Mouse (Mus musculus) CH12.LX (cell line): ENCODE data around the gene Tmem191c. TPM values are rescaled to one million over a fixed set of nuclear protein-coding genes. Genes with fewer than 3 reads are reported as not detected.

Source experiments
- DNase-seq: peaks from one replicate; pipeline ENCODE4 v3.0.0-alpha.2; 2013; ENCODE audit errors: extremely low read depth
- H3K27ac ChIP-seq: 2 replicates; pipeline ENCODE4 v1.5.1; 2012; ENCODE audit warnings: low read depth, mild to moderate bottlenecking, control low read depth, moderate library complexity; ENCODE audit not compliant: insufficient read depth
- H3K27me3 ChIP-seq: replicated peaks from 2 replicates; pipeline ENCODE3; 2012; ENCODE audit warnings: inconsistent platforms
- H3K36me3 ChIP-seq, 2 experiments: replicated peaks in 1 of 2; 2 replicates each; pipeline versions ENCODE3 to v1.6.1; 2012; ENCODE audit warnings: inconsistent platforms in 1 of 2, low read length in 1 of 2, mild to moderate bottlenecking in 1 of 2, mixed read lengths in 1 of 2, moderate library complexity in 1 of 2; ENCODE audit not compliant: control insufficient read depth in 1 of 2, insufficient read depth in 1 of 2
- H3K4me1 ChIP-seq, 2 experiments: 2 replicates each; pipeline ENCODE4 v1.6.1; 2012; ENCODE audit warnings: inconsistent platforms in 1 of 2, moderate library complexity in 1 of 2; ENCODE audit not compliant: insufficient read depth in 2 of 2, control insufficient read depth in 1 of 2
- H3K4me2 ChIP-seq: 2 replicates; pipeline ENCODE4 v1.6.1; 2012; ENCODE audit warnings: low read depth, mild to moderate bottlenecking, control low read depth; ENCODE audit not compliant: poor library complexity, insufficient read depth, severe bottlenecking
- H3K4me3 ChIP-seq, 3 experiments: fragments of 150-350 bp in 1 of 3; sonication (generic) in 1 of 3; replicated peaks in 1 of 3; 2 replicates each; pipeline versions ENCODE3 to v1.5.1; 2011 to 2012; ENCODE audit warnings: low read depth in 2 of 3, low read length in 2 of 3, mild to moderate bottlenecking in 2 of 3, moderate library complexity in 2 of 3, control low read depth in 1 of 3, improper control_type of control experiment in 1 of 3, inconsistent platforms in 1 of 3, mixed read lengths in 1 of 3; ENCODE audit not compliant: poor library complexity in 1 of 3
- H3K79me2 ChIP-seq: replicated peaks from 2 replicates; pipeline ENCODE4 v1.6.1; 2012; ENCODE audit warnings: mild to moderate bottlenecking, moderate library complexity; ENCODE audit not compliant: control insufficient read depth, poor library complexity, insufficient read depth, severe bottlenecking; ENCODE audit errors: extremely low read depth
- H3K9ac ChIP-seq: 2 replicates; pipeline ENCODE4 v1.6.1; 2012; ENCODE audit warnings: low read depth, mild to moderate bottlenecking, control low read depth, moderate library complexity; ENCODE audit not compliant: insufficient read depth
- H3K9me3 ChIP-seq: replicated peaks from 2 replicates; pipeline ENCODE3; 2012; ENCODE audit warnings: low read length, inconsistent platforms, mixed read lengths
- BHLHE40 ChIP-seq: IDR thresholded peaks from 2 replicates; pipeline ENCODE4 v1.6.1; 2011; ENCODE audit warnings: mild to moderate bottlenecking, low read depth, low read length, improper control_type of control experiment
- CHD1 ChIP-seq: IDR thresholded peaks from 2 replicates; pipeline ENCODE4 v1.6.1; 2012; ENCODE audit warnings: low read depth, low read length, improper control_type of control experiment, inconsistent platforms
- CHD2 ChIP-seq: IDR thresholded peaks from 2 replicates; pipeline ENCODE4 v1.6.1; 2011; ENCODE audit warnings: low read length, improper control_type of control experiment
- CTCF ChIP-seq, 2 experiments: IDR thresholded peaks in 1 of 2; conservative IDR thresholded peaks in 1 of 2; 2 replicates each; pipeline ENCODE4 v1.5.1; 2011 to 2012; ENCODE audit warnings: low read depth in 2 of 2, low read length in 2 of 2, improper control_type of control experiment in 1 of 2, inconsistent platforms in 1 of 2, mild to moderate bottlenecking in 1 of 2, moderate library complexity in 1 of 2
- MEF2A ChIP-seq: IDR thresholded peaks from 2 replicates; pipeline ENCODE4 v1.6.1; 2014; ENCODE audit warnings: low read depth, mild to moderate bottlenecking, inconsistent platforms, low read length, improper control_type of control experiment, borderline replicate concordance
- MXI1 ChIP-seq: IDR thresholded peaks from 2 replicates; pipeline ENCODE4 v1.6.1; 2011; ENCODE audit warnings: mild to moderate bottlenecking, low read depth, low read length, improper control_type of control experiment
- MYC ChIP-seq: IDR thresholded peaks from 2 replicates; pipeline ENCODE4 v1.6.1; 2011; ENCODE audit warnings: low read depth, mild to moderate bottlenecking, improper control_type of control experiment, low read length
- NELFE ChIP-seq: IDR thresholded peaks from 2 replicates; pipeline ENCODE4 v1.6.1; 2011; ENCODE audit warnings: low read depth, low read length, improper control_type of control experiment
- NRF1 ChIP-seq: IDR thresholded peaks from 2 replicates; pipeline ENCODE4 v1.6.1; 2014; ENCODE audit warnings: low read depth, mild to moderate bottlenecking, inconsistent platforms, low read length, improper control_type of control experiment, moderate library complexity
- RAD21 ChIP-seq: IDR thresholded peaks from 2 replicates; pipeline ENCODE4 v1.6.1; 2011; ENCODE audit warnings: low read depth, mild to moderate bottlenecking, low read length, improper control_type of control experiment, moderate library complexity
- SIN3A ChIP-seq: IDR thresholded peaks from 2 replicates; pipeline ENCODE4 v1.6.1; 2012; ENCODE audit warnings: low read length, improper control_type of control experiment, inconsistent platforms
- SMC3 ChIP-seq: IDR thresholded peaks from 2 replicates; pipeline ENCODE4 v1.6.1; 2011; ENCODE audit warnings: low read depth, low read length, improper control_type of control experiment
- TBP ChIP-seq: conservative IDR thresholded peaks from 2 replicates; pipeline ENCODE4 v1.6.1; 2011; ENCODE audit warnings: low read depth, low read length, improper control_type of control experiment
- TCF12 ChIP-seq: IDR thresholded peaks from 2 replicates; pipeline ENCODE4 v1.6.1; 2014; ENCODE audit warnings: low read depth, mild to moderate bottlenecking, inconsistent platforms, low read length, improper control_type of control experiment
- USF1 ChIP-seq: IDR thresholded peaks from 2 replicates; pipeline ENCODE4 v1.6.1; 2014; ENCODE audit warnings: low read depth, mild to moderate bottlenecking, inconsistent platforms, low read length, improper control_type of control experiment
- USF2 ChIP-seq: conservative IDR thresholded peaks from 2 replicates; pipeline ENCODE4 v1.6.1; 2011; ENCODE audit warnings: low read depth, low read length, improper control_type of control experiment
- ZKSCAN1 ChIP-seq: IDR thresholded peaks from 2 replicates; pipeline ENCODE4 v1.6.1; 2012; ENCODE audit warnings: low read depth, inconsistent platforms, low read length, improper control_type of control experiment, borderline replicate concordance
- ZMIZ1 ChIP-seq: IDR thresholded peaks from 2 replicates; pipeline ENCODE4 v1.6.1; 2012; ENCODE audit warnings: low read depth, mild to moderate bottlenecking, inconsistent platforms, low read length, improper control_type of control experiment
- ZNF384 ChIP-seq: IDR thresholded peaks from 2 replicates; pipeline ENCODE4 v1.6.1; 2012; ENCODE audit warnings: low read depth, low read length, improper control_type of control experiment, inconsistent platforms
- dilution Hi-C: fragments of 300-500 bp; cut with MboI; formaldehyde crosslinking; loops from 2 replicates; pipeline ENCODE4 v1.14.3; 2020; ENCODE audit warnings: low sequenced_read_pairs; ENCODE audit not compliant: extremely low pct_unique_long_range_greater_than_20kb, extremely low pct_ligation_motif_present
- in situ Hi-C: fragments of 300-500 bp; cut with MboI; formaldehyde crosslinking; loops from 3 replicates; pipeline ENCODE4 v1.14.3; 2019; ENCODE audit warnings: low sequenced_read_pairs, low pct_ligation_motif_present, low pct_unique_long_range_greater_than_20kb, mixed read lengths
- polyA plus RNA-seq: library from polyadenylated mRNA; unstranded; fragments of >175 nt; gene quantifications from 2 replicates; pipeline ENCODE4 v1.2.1, GENCODE M21; 2012; ENCODE audit warnings: low read depth; ENCODE audit not compliant: insufficient read length
- total RNA-seq, 2 experiments: library from RNA; depleted of rRNA; stranded (reverse); fragments of 300-350 nt in 1 of 2; fragments of >200 nt in 1 of 2; gene quantifications; 2 replicates each; pipeline ENCODE4 v1.2.3; 2012 to 2014

Tmem191c gene
- total and polyA plus RNA-seq, 3 experiments: 2.6 to 11.3 (median 7.9) TPM

- Histone ChIP-seq H3K27ac (no peak overlapping the region), H3K9me3 (no peaks in the 10 kb centered on the region), H3K4me1 (peaks cover 16 to 46% of the 10 kb centered on the region in 2 experiments), H3K9ac (no peak overlapping the region), H3K36me3 (peaks cover 23 to 42% of the 10 kb centered on the region in 2 experiments), H3K4me3 (no peak overlapping the region), H3K79me2 (peaks cover 7% of the 10 kb centered on the region; the same call in 1 of the 2 replicates), H3K27me3 (no peaks in the 10 kb centered on the region), H3K4me2 (no peak overlapping the region)
- no peak for DNase-seq
- in situ Hi-C loops: no loop called here
- TF ChIP-seq SMC3 (no peak), MXI1 (no peak), CTCF (conservative IDR thresholded peaks at IDR 0.05 in 1 of 2, IDR thresholded peaks at IDR 0.05 in 1 of 2; ENCODE audit: low read depth in 2 of 2, low read length in 2 of 2) (no peak), ZMIZ1 (no peak), RAD21 (no peak), SIN3A (no peak), CHD1 (no peak), USF2 (no peak), MYC (no peak), TBP (no peak), USF1 (no peak), ZNF384 (no peak)
- dilution Hi-C loops: no loop called here
Observed at GRCm38 (mm10) chr16:17254005-17254597, 21.8 kb upstream of the Tmem191c start.

GRCm38 (mm10) chr16:17255270-17255669 is 20.6 kb upstream of the Tmem191c start:
- no peaks in the 10 kb centered on the region for H3K79me2 ChIP-seq
- TF ChIP-seq CHD2 (no peak), TBP (no peak), TCF12 (no peak), NELFE (no peak), MXI1 (no peak), SIN3A (no peak), ZNF384 (no peak), NRF1 (no peak), USF2 (no peak), MEF2A (no peak), BHLHE40 (no peak), USF1 (no peak), ZKSCAN1 (no peak)
- TF ChIP-seq, all 38 proteins: peak for 0
- Histone ChIP-seq H3K4me2 (no peak overlapping the region), H3K9me3 (no peaks in the 10 kb centered on the region), H3K4me3 (no peak overlapping the region), H3K27me3 (no peaks in the 10 kb centered on the region), H3K4me1 (peaks cover 9 to 43% of the 10 kb centered on the region in 2 experiments), H3K9ac (no peak overlapping the region), H3K36me3 (peaks cover 23 to 53% of the 10 kb centered on the region in 2 experiments), H3K27ac (no peak overlapping the region)
- in situ Hi-C loops (no loop called here), dilution Hi-C loops (no loop called here)
- DNase-seq: no peak
